8 mouse cellular contexts compared by ENCODE assay signal in genomic region chr9:98429806-98430205, GRCm38 (mm10). TPM values are rescaled to one million over a fixed set of nuclear protein-coding genes. Genes with fewer than 3 reads are reported as not detected.
A peak's percentile ranks its signal among the peaks of the same experiment; 100 is the strongest.
DNase-seq lines count a peak whose midpoint lies in the region; ATAC-seq lines count a peak whose summit lies in the region.

No protein-coding gene starts in this region.

- H3K4me3 ChIP-seq in heart, embryonic 13.5 days, result peak overlapping the region; percentile 20; the same call in 1 of the 2 replicates
- H3K4me3 ChIP-seq in neural tube, embryonic 14.5 days (ENCODE audit: low read depth, low read length), result no peak overlapping the region
- no peak overlapping the region for H3K4me3 ChIP-seq in midbrain, embryonic 13.5 days (replicated peaks)

- H3K4me2 ChIP-seq in heart, embryonic 13.5 days, result peak overlapping the region; percentile 80
- peak overlapping the region; percentile 15; the same call in 1 of the 2 replicates for H3K4me2 ChIP-seq in neural tube, embryonic 14.5 days (ENCODE audit: low read depth, low read length)
- H3K4me2 ChIP-seq in midbrain, embryonic 13.5 days (replicated peaks), result no peak overlapping the region

- peak; percentile 32 for DNase-seq in ovary, postnatal 36 days (ENCODE audit: low spot score)
- no peak for DNase-seq in ovary, postnatal 10 days (ENCODE audit: low spot score)
- peak; percentile 45 to 70 for DNase-seq in kidney, postnatal 25 days
- DNase-seq in right cerebral cortex, postnatal 4 days, result no peak

- no peaks in the 10 kb centered on the region for H3K9me3 ChIP-seq in heart, embryonic 13.5 days
- no peaks in the 10 kb centered on the region for H3K9me3 ChIP-seq in neural tube, embryonic 14.5 days (ENCODE audit: control insufficient read depth, low read length)
- no peaks in the 10 kb centered on the region for H3K9me3 ChIP-seq in midbrain, embryonic 13.5 days

- peaks cover 82% of the 10 kb centered on the region for H3K4me1 ChIP-seq in heart, embryonic 13.5 days
- H3K4me1 ChIP-seq in neural tube, embryonic 14.5 days (ENCODE audit: control insufficient read depth, insufficient read depth, low read length), result peaks cover 15% of the 10 kb centered on the region
- peaks cover 31% of the 10 kb centered on the region for H3K4me1 ChIP-seq in midbrain, embryonic 13.5 days (replicated peaks)

- WGBS in heart, embryonic 13.5 days, result 30% methylated on average over 7 of the region's 7 CpGs
- WGBS in neural tube, embryonic 14.5 days, result 7% methylated on average over 7 of the region's 7 CpGs
- WGBS in midbrain, embryonic 13.5 days, result 10% methylated on average over 7 of the region's 7 CpGs

- H3K27me3 ChIP-seq in heart, embryonic 13.5 days (replicated peaks), result peaks cover 14% of the 10 kb centered on the region
- no peaks in the 10 kb centered on the region for H3K27me3 ChIP-seq in neural tube, embryonic 14.5 days (ENCODE audit: control insufficient read depth, insufficient read depth, low read length)
- H3K27me3 ChIP-seq in midbrain, embryonic 13.5 days, result peaks cover 43% of the 10 kb centered on the region

- H3K9ac ChIP-seq in heart, embryonic 13.5 days, result peak overlapping the region; percentile 47; the same call in 1 of the 2 replicates
- H3K9ac ChIP-seq in neural tube, embryonic 14.5 days (replicated peaks; ENCODE audit: low read depth, low read length), result no peak overlapping the region
- no peak overlapping the region for H3K9ac ChIP-seq in midbrain, embryonic 13.5 days (replicated peaks)

- H3K27ac ChIP-seq in heart, embryonic 13.5 days (replicated peaks), result peak overlapping the region; percentile 81
- H3K27ac ChIP-seq in neural tube, embryonic 14.5 days (ENCODE audit: low read depth, low read length), result no peak overlapping the region
- no peak overlapping the region for H3K27ac ChIP-seq in midbrain, embryonic 13.5 days

- peaks cover 18% of the 10 kb centered on the region for H3K36me3 ChIP-seq in heart, embryonic 13.5 days
- no peaks in the 10 kb centered on the region for H3K36me3 ChIP-seq in neural tube, embryonic 14.5 days (ENCODE audit: control insufficient read depth, insufficient read depth, low read length)
- H3K36me3 ChIP-seq in midbrain, embryonic 13.5 days, result no peaks in the 10 kb centered on the region

- ATAC-seq in heart, embryonic 13.5 days (ENCODE audit: extremely low read depth, insufficient number of reproducible peaks, low FRiP score, low TSS enrichment), result 0 out of 2 replicates have a peak, but pooled peaks have one; percentile 19
- peak; percentile 75; the same call in 1 of the 2 replicates for ATAC-seq in neural tube, embryonic 14.5 days (ENCODE audit: low read depth)
- ATAC-seq in megakaryocyte-erythroid progenitor cell, adult 5-6 weeks (replicated peaks; ENCODE audit: low FRiP score, low TSS enrichment, poor library complexity, severe bottlenecking), result no peak
- no peak for ATAC-seq in midbrain, embryonic 13.5 days

RNA-seq across cellular contexts. Expression of gene Rbp1, which starts 7.0 kb away (rescaled TPM):
- polyA plus RNA-seq in heart, embryonic 13.5 days (2015; fragmentation: Nextera tagmentation; extraction: Ambion mirVana), result 70.9 and 71.2 TPM in 2 replicates
- polyA plus RNA-seq in neural tube, embryonic 14.5 days (2014; fragmentation: Nextera tagmentation; extraction: Ambion mirVana), result 49.1 and 94.7 TPM in 2 replicates
- 2.2 and 3.6 TPM in 2 replicates for total RNA-seq in megakaryocyte-erythroid progenitor cell, adult 5-6 weeks (2014; fragmentation: Nextera tagmentation)
- total RNA-seq in megakaryocyte-erythroid progenitor cell, adult 5-6 weeks (2017), result 0.99 and 1.8 TPM in 2 replicates
- polyA plus RNA-seq in midbrain, embryonic 13.5 days (2015; fragmentation: Nextera tagmentation; extraction: Ambion mirVana), result 24.8 and 28.4 TPM in 2 replicates

RNA-seq across cellular contexts. Expression of gene Rbp2, which starts 56.1 kb away (rescaled TPM):
- polyA plus RNA-seq in heart, embryonic 13.5 days (2015; fragmentation: Nextera tagmentation; extraction: Ambion mirVana), result 0.39 TPM in 1 of 2 replicates, not detected in the other
- 1.4 and 1.9 TPM in 2 replicates for polyA plus RNA-seq in neural tube, embryonic 14.5 days (2014; fragmentation: Nextera tagmentation; extraction: Ambion mirVana)
- not detected in 2 replicates for total RNA-seq in megakaryocyte-erythroid progenitor cell, adult 5-6 weeks (2014; fragmentation: Nextera tagmentation)
- not detected in 2 replicates for total RNA-seq in megakaryocyte-erythroid progenitor cell, adult 5-6 weeks (2017)
- not detected in 2 replicates for polyA plus RNA-seq in midbrain, embryonic 13.5 days (2015; fragmentation: Nextera tagmentation; extraction: Ambion mirVana)

Comparison
In these comparisons a context has a peak if more than half of its experiments do, and no peak if none do; other contexts are left out.
1. DNase-seq: peak in ovary, postnatal 36 days (single experiment) and kidney, postnatal 25 days (2 of 2); none in ovary, postnatal 10 days (single experiment) and right cerebral cortex, postnatal 4 days (single experiment).
2. ATAC-seq: peak in heart, embryonic 13.5 days (single experiment) and neural tube, embryonic 14.5 days (single experiment); none in megakaryocyte-erythroid progenitor cell, adult 5-6 weeks (single experiment) and midbrain, embryonic 13.5 days (single experiment).